Comparison of ENCODE assay signal across 8 mouse cellular contexts in genomic region chr6:127272630-127273029, GRCm38 (mm10).
DNase-seq lines count a peak whose midpoint lies in the region.

No protein-coding gene starts in this region.

- intact Hi-C loops in gastrocnemius, postnatal 14 days (cut with DNase I; ENCODE audit: low total_unique reads) = no loop called here

- DNase-seq in kidney, adult 11 months = peak; percentile 7
- DNase-seq in kidney, adult 18-20 months = no peak
- peak; percentile 14 for DNase-seq in adipocyte (ENCODE audit: low spot score)
- DNase-seq in kidney, postnatal 10 days = peak; percentile 59
- DNase-seq in naive thymus-derived CD4-positive, alpha-beta T cell, adult 2 months (ENCODE audit: low read depth) = peak; percentile 77
- DNase-seq in layer of hippocampus, postnatal 36 days = no peak
- no peak for DNase-seq in gastrocnemius, postnatal 14 days
- DNase-seq in Muller cell, postnatal 12 days (ENCODE audit: inconsistent ontology term) = no peak

Comparison
In these comparisons a context has a peak if more than half of its experiments do, and no peak if none do; other contexts are left out.
1. DNase-seq: peak in kidney, adult 11 months (single experiment), adipocyte (single experiment), kidney, postnatal 10 days (single experiment) and naive thymus-derived CD4-positive, alpha-beta T cell, adult 2 months (single experiment); none in kidney, adult 18-20 months (single experiment), layer of hippocampus, postnatal 36 days (0 of 2), gastrocnemius, postnatal 14 days (single experiment) and Muller cell, postnatal 12 days (single experiment).